In the genomic region with DNA sequence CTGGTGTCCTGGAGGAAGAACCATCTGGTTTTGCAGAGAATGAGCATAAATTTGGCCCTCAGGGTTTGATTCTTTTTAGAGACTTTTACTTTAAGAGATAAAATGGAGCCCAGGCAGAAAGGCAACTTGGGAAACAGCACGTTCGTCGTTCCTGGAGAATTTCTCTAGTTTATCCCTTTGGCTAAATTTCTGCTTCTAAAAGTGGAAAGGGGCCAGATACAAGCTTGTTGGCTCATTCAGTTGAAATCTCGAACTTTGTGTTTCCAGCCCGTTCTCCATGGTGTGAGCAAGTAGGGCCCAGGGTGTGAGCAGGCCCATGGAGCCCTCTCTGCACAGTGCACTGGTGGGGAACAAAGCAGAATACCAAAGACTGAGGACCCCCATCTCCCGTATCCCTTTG, we compare ENCODE assay signal across 14 mouse cellular contexts. TPM values are rescaled to one million over a fixed set of nuclear protein-coding genes. Genes with fewer than 3 reads are reported as not detected.
DNase-seq lines count a peak whose midpoint lies in the region; TF ChIP-seq lines count a peak whose summit lies in the region.
"Had no signal": no experiment of that assay in that cellular context is flagged by ENCODE, and none has a peak within 500 bp of the region (broad histone marks: within the 10 kb centered on the region; RNA-seq: fewer than 3 reads in every experiment).

No protein-coding gene starts in this region.

- peaks cover 32% of the 10 kb centered on the region for H3K4me1 ChIP-seq in heart, adult 2 months (ENCODE audit: control insufficient read depth, insufficient read depth, low read length)

- peak overlapping the region; percentile 36 for H3K27ac ChIP-seq in heart, adult 2 months
- H3K27ac ChIP-seq: hindbrain, embryonic 12.5 days; liver, embryonic 13.5 days; macrophage had no signal

- 0 out of 2 replicates have a peak, but pooled peaks cover 1% of the 10 kb centered on the region for H3K79me2 ChIP-seq in heart, adult 2 months (replicated peaks; ENCODE audit: control insufficient read depth, insufficient read depth, low read length)

- intact Hi-C loops in heart, adult 2 months (cut with DNase I): loop anchor here (5.0 kb wide), 1 partner anchor 46 kb away; no protein-coding TSS in a partner anchor
- intact Hi-C loops in heart, postnatal 25 days (cut with DNase I): loop anchor here (5.0 kb wide), 1 partner anchor 46 kb away; no protein-coding TSS in a partner anchor

- no peaks in the 10 kb centered on the region for H3K27me3 ChIP-seq in heart, adult 2 months (ENCODE audit: control insufficient read depth, insufficient read depth, low read length)
- H3K27me3 ChIP-seq: hindbrain, embryonic 12.5 days had no signal

- DNase-seq in heart, adult 2 months: peak; percentile 33 to 43
- DNase-seq in heart, postnatal 25 days (ENCODE audit: low spot score): no peak
- peak; percentile 87 for DNase-seq in adipocyte (ENCODE audit: low spot score)
- peak; percentile 50 to 64 for DNase-seq in heart, adult 9 months (ENCODE audit: low spot score in 2 of 2)
- DNase-seq in heart, postnatal 4 days: peak; percentile 16
- DNase-seq in adrenal gland, adult 18-20 months (ENCODE audit: low spot score in 2 of 2): no peak
- DNase-seq in cerebellum, postnatal 25 days: no peak
- DNase-seq: adrenal gland, adult 8-10 months; cerebellum, adult 2 months; kidney, postnatal 10 days; liver, embryonic 13.5 days; thymus, adult 18-20 months had no signal

- WGBS in heart, adult 2 months: 68% methylated on average over 6 of the region's 6 CpGs

- no peak for TF ChIP-seq EP300 in heart, adult 2 months (IDR thresholded peaks at IDR 0.05; ENCODE audit: insufficient read depth, low read depth, low read length)

- no peak overlapping the region for H3K4me3 ChIP-seq in heart, adult 2 months
- H3K4me3 ChIP-seq: hindbrain, embryonic 12.5 days; liver, embryonic 13.5 days had no signal

- H3K36me3 ChIP-seq in heart, adult 2 months (ENCODE audit: control insufficient read depth, insufficient read depth, low read length): no peaks in the 10 kb centered on the region
- H3K36me3 ChIP-seq: hindbrain, embryonic 12.5 days; liver, embryonic 13.5 days had no signal

- H3K9ac ChIP-seq in heart, adult 2 months (ENCODE audit: low read depth, low read length): no peak overlapping the region
- H3K9ac ChIP-seq: hindbrain, embryonic 12.5 days; liver, embryonic 13.5 days had no signal

- no peak for TF ChIP-seq POLR2A in heart, adult 2 months (IDR thresholded peaks at IDR 0.05; ENCODE audit: insufficient read depth, low read depth, low read length)

- no peak for TF ChIP-seq CTCF in heart, adult 2 months (IDR thresholded peaks at IDR 0.05)

RNA-seq across cellular contexts. Expression of gene Tcf7l2, which starts 49.7 kb away (rescaled TPM):
- total RNA-seq in heart, adult 2 months (2021): 10 to 100 TPM; 13.9 to 14.4 TPM
- polyA plus RNA-seq in heart, adult 2 months (2012; rRNA removed): 11.1 TPM in 2 replicates
- total RNA-seq in heart, postnatal 25 days (2021): 10 to 100 TPM; 14.6 to 14.7 TPM
- 10 to 100 TPM; 24.6 to 28.6 TPM for total RNA-seq in heart, postnatal 4 days (2021)
- 10 to 100 TPM; 16.0 to 17.3 TPM for total RNA-seq in adrenal gland, adult 18-20 months (2021)

Comparison
In these comparisons a context has a peak if more than half of its experiments do, and no peak if none do; other contexts are left out.
1. DNase-seq: peak in heart, adult 2 months (2 of 2), adipocyte (single experiment), heart, adult 9 months (2 of 2) and heart, postnatal 4 days (single experiment); none in heart, postnatal 25 days (single experiment), adrenal gland, adult 18-20 months (0 of 2) and cerebellum, postnatal 25 days (0 of 2).